ENCODE assay signal across 8 mouse cellular contexts in genomic region chr12:12941129-12941504, GRCm38 (mm10). TPM values are rescaled to one million over a fixed set of nuclear protein-coding genes. Genes with fewer than 3 reads are reported as not detected.
A peak's percentile ranks its signal among the peaks of the same experiment; 100 is the strongest.
DNase-seq lines count a peak whose midpoint lies in the region; ATAC-seq and TF ChIP-seq lines count a peak whose summit lies in the region.

No protein-coding gene starts in this region.

- 1% methylated on average over 20 of the region's 20 CpGs for WGBS in embryonic facial prominence, embryonic 12.5 days
- under 1% methylated on average over 20 of the region's 20 CpGs for WGBS in hindbrain, embryonic 14.5 days
- WGBS in liver, embryonic 14.5 days (ENCODE audit: insufficient replicate concordance) = under 1% methylated on average over 20 of the region's 20 CpGs

- H3K4me1 ChIP-seq in embryonic facial prominence, embryonic 12.5 days = peaks cover 20% of the 10 kb centered on the region
- peaks cover 19% of the 10 kb centered on the region for H3K4me1 ChIP-seq in hindbrain, embryonic 14.5 days (replicated peaks; ENCODE audit: control insufficient read depth, insufficient read depth, low read length)
- H3K4me1 ChIP-seq in liver, embryonic 14.5 days (replicated peaks; ENCODE audit: control insufficient read depth in 2 of 2, insufficient read depth in 2 of 2, low read length in 1 of 2) = no peaks in the 10 kb centered on the region; a peak in 2 of 4 replicates

- peak; percentile 7 for DNase-seq in kidney, adult 11 months
- DNase-seq in kidney, adult 18-20 months = no peak
- peak; percentile 57 for DNase-seq in R1 (ENCODE audit: low read depth, low spot score)
- DNase-seq in hindbrain, embryonic 14.5 days (ENCODE audit: low spot score) = peak; percentile 43
- no peak for DNase-seq in liver, embryonic 14.5 days (ENCODE audit: low read depth in 3 of 3, low spot score in 3 of 3)
- DNase-seq in splenic B cell, adult 2 months (ENCODE audit: low read depth, low spot score) = peak; percentile 2
- no peak for DNase-seq in urinary bladder, adult 2 months (ENCODE audit: low spot score)

- peak overlapping the region; percentile 93 for H3K4me2 ChIP-seq in embryonic facial prominence, embryonic 12.5 days (replicated peaks)
- peak overlapping the region; percentile 98 for H3K4me2 ChIP-seq in hindbrain, embryonic 14.5 days (replicated peaks)
- peak overlapping the region; percentile 76 for H3K4me2 ChIP-seq in liver, embryonic 14.5 days (ENCODE audit: low read depth)

- peak overlapping the region; percentile 81 for H3K4me3 ChIP-seq in embryonic facial prominence, embryonic 12.5 days
- H3K4me3 ChIP-seq in hindbrain, embryonic 14.5 days (replicated peaks; ENCODE audit: low read length) = peak overlapping the region; percentile 70
- peak overlapping the region; percentile 60 to 69 for H3K4me3 ChIP-seq in liver, embryonic 14.5 days (ENCODE audit: insufficient read depth in 1 of 2, low read depth in 2 of 2, low read length in 2 of 2)

- H3K36me3 ChIP-seq in embryonic facial prominence, embryonic 12.5 days = peaks cover 10% of the 10 kb centered on the region
- H3K36me3 ChIP-seq in hindbrain, embryonic 14.5 days (replicated peaks; ENCODE audit: control insufficient read depth, insufficient read depth) = peaks cover 25% of the 10 kb centered on the region; the same call in 1 of the 2 replicates
- no peaks in the 10 kb centered on the region for H3K36me3 ChIP-seq in liver, embryonic 14.5 days (replicated peaks; ENCODE audit: control insufficient read depth, insufficient read depth, low read depth)
- H3K36me3 ChIP-seq in splenic B cell, adult 2 months (ENCODE audit: control insufficient read depth, insufficient read depth, low read length, poor library complexity, severe bottlenecking) = no peaks in the 10 kb centered on the region

- no peak for TF ChIP-seq CTCF in liver, embryonic 14.5 days (IDR thresholded peaks at IDR 0.05; ENCODE audit: low read depth)

- H3K9me3 ChIP-seq in embryonic facial prominence, embryonic 12.5 days = no peaks in the 10 kb centered on the region
- H3K9me3 ChIP-seq in hindbrain, embryonic 14.5 days (ENCODE audit: control insufficient read depth, low read length) = no peaks in the 10 kb centered on the region
- no peaks in the 10 kb centered on the region for H3K9me3 ChIP-seq in liver, embryonic 14.5 days (ENCODE audit: control insufficient read depth, low read length)

- H3K27me3 ChIP-seq in embryonic facial prominence, embryonic 12.5 days = no peaks in the 10 kb centered on the region
- no peaks in the 10 kb centered on the region for H3K27me3 ChIP-seq in hindbrain, embryonic 14.5 days (ENCODE audit: control insufficient read depth, insufficient read depth, low read length)
- H3K27me3 ChIP-seq in liver, embryonic 14.5 days (ENCODE audit: control insufficient read depth, insufficient read depth, low read length) = peaks cover 62% of the 10 kb centered on the region
- H3K27me3 ChIP-seq in splenic B cell, adult 2 months (ENCODE audit: control insufficient read depth, insufficient read depth, low read length, poor library complexity, severe bottlenecking) = peaks cover 6% of the 10 kb centered on the region; the same call in 1 of the 2 replicates

- no peak for TF ChIP-seq EP300 in liver, embryonic 14.5 days (IDR thresholded peaks at IDR 0.05; ENCODE audit: low read depth)

- peak overlapping the region; percentile 93 for H3K27ac ChIP-seq in embryonic facial prominence, embryonic 12.5 days
- H3K27ac ChIP-seq in hindbrain, embryonic 14.5 days = peak overlapping the region; percentile 96
- H3K27ac ChIP-seq in liver, embryonic 14.5 days = no peak overlapping the region

- ATAC-seq in embryonic facial prominence, embryonic 12.5 days (ENCODE audit: insufficient number of reproducible peaks, insufficient read depth, low FRiP score, low TSS enrichment) = no peak
- no peak for ATAC-seq in hindbrain, embryonic 14.5 days (ENCODE audit: low FRiP score)
- ATAC-seq in liver, embryonic 14.5 days (ENCODE audit: insufficient read depth) = no peak

- peak overlapping the region; percentile 90 for H3K9ac ChIP-seq in embryonic facial prominence, embryonic 12.5 days
- H3K9ac ChIP-seq in hindbrain, embryonic 14.5 days = peak overlapping the region; percentile 93
- H3K9ac ChIP-seq in liver, embryonic 14.5 days (replicated peaks) = no peak overlapping the region

RNA-seq across cellular contexts. Expression of gene Mycn, which starts 0.6 kb away (rescaled TPM):
- polyA plus RNA-seq in embryonic facial prominence, embryonic 12.5 days (2016; fragmentation: Nextera tagmentation; extraction: Ambion mirVana) = 72.0 and 73.7 TPM in 2 replicates
- polyA plus RNA-seq in hindbrain, embryonic 14.5 days (2014; fragmentation: Nextera tagmentation; extraction: Ambion mirVana) = 50.3 and 63.6 TPM in 2 replicates
- polyA plus RNA-seq in liver, embryonic 14.5 days (2012; rRNA removed) = 2.4 and 2.9 TPM in 2 replicates
- polyA plus RNA-seq in liver, embryonic 14.5 days (2014; fragmentation: Nextera tagmentation; extraction: Ambion mirVana) = 3.9 and 4.4 TPM in 2 replicates
- 0.74 and 0.78 TPM in 2 replicates for polyA plus RNA-seq in urinary bladder, adult 2 months (2012; rRNA removed)

Comparison
In these comparisons a context has a peak if more than half of its experiments do, and no peak if none do; other contexts are left out.
1. DNase-seq: peak in kidney, adult 11 months (single experiment), R1 (single experiment), hindbrain, embryonic 14.5 days (single experiment) and splenic B cell, adult 2 months (single experiment); none in kidney, adult 18-20 months (single experiment), liver, embryonic 14.5 days (0 of 3) and urinary bladder, adult 2 months (single experiment).
2. Peak in every context shown above with its lines, with median percentiles within 50 percentile points of each other: H3K4me2 ChIP-seq and H3K4me3 ChIP-seq.